Mouse (Mus musculus): Measurements from ENCODE around the gene Efcab9.

The Efcab9 gene

GRCm38 (mm10) chr11:32561465-32562355, 29.8 kb upstream of the Efcab9 start:
- Histone ChIP-seq H3K4me3 (replicated peaks; ENCODE audit: low read length) (no peak overlapping the region), H3K27me3 (ENCODE audit: insufficient read depth, low read length) (no peaks in the 10 kb centered on the region), H3K36me3 (ENCODE audit: insufficient read depth, low read length) (peaks cover 10% of the 10 kb centered on the region; the same call in 1 of the 2 replicates), H3K9me3 (ENCODE audit: low read length) (no peaks in the 10 kb centered on the region), H3K4me1 (replicated peaks; ENCODE audit: low read depth, low read length) (peaks cover 33% of the 10 kb centered on the region)
- no peak for TF ChIP-seq NANOG (IDR thresholded peaks at IDR 0.05; ENCODE audit: borderline replicate concordance, low read length)

GRCm38 (mm10) chr11:32560015-32560770, 28.3 kb upstream of the Efcab9 start:
- H3K36me3 ChIP-seq (ENCODE audit: insufficient read depth, low read length), result peaks cover 15% of the 10 kb centered on the region; the same call in 1 of the 2 replicates
- peaks cover 31% of the 10 kb centered on the region for H3K4me1 ChIP-seq (replicated peaks; ENCODE audit: low read depth, low read length)
- H3K27me3 ChIP-seq (ENCODE audit: insufficient read depth, low read length), result no peaks in the 10 kb centered on the region
- TF ChIP-seq POU5F1 (IDR thresholded peaks at IDR 0.05; ENCODE audit: borderline replicate concordance, low read length) (no peak), CTCF (conservative IDR thresholded peaks at IDR 0.05; ENCODE audit: low read length) (no peak), NANOG (IDR thresholded peaks at IDR 0.05; ENCODE audit: borderline replicate concordance, low read length) (no peak)
- H3K4me3 ChIP-seq (replicated peaks; ENCODE audit: low read length), result no peak overlapping the region
- no peaks in the 10 kb centered on the region for H3K9me3 ChIP-seq (ENCODE audit: low read length)

- no peak overlapping the region for H3K4me3 ChIP-seq (replicated peaks; ENCODE audit: low read length)
- H3K4me1 ChIP-seq (replicated peaks; ENCODE audit: low read depth, low read length), result peaks cover 31% of the 10 kb centered on the region
- no peak for TF ChIP-seq POU5F1 (IDR thresholded peaks at IDR 0.05; ENCODE audit: borderline replicate concordance, low read length)
- TF ChIP-seq NANOG (IDR thresholded peaks at IDR 0.05; ENCODE audit: borderline replicate concordance, low read length), result no peak
- TF ChIP-seq CTCF (conservative IDR thresholded peaks at IDR 0.05; ENCODE audit: low read length), result no peak
- H3K36me3 ChIP-seq (ENCODE audit: insufficient read depth, low read length), result peaks cover 18% of the 10 kb centered on the region; the same call in 1 of the 2 replicates
- H3K9me3 ChIP-seq (ENCODE audit: low read length), result no peaks in the 10 kb centered on the region
- H3K27me3 ChIP-seq (ENCODE audit: insufficient read depth, low read length), result no peaks in the 10 kb centered on the region
Observed at GRCm38 (mm10) chr11:32558677-32559076, 26.8 kb upstream of the Efcab9 start.

- H3K36me3 ChIP-seq (ENCODE audit: insufficient read depth, low read length), result peaks cover 18% of the 10 kb centered on the region; the same call in 1 of the 2 replicates
- H3K4me1 ChIP-seq (replicated peaks; ENCODE audit: low read depth, low read length), result peaks cover 31% of the 10 kb centered on the region
- H3K27me3 ChIP-seq (ENCODE audit: insufficient read depth, low read length), result no peaks in the 10 kb centered on the region
- H3K9me3 ChIP-seq (ENCODE audit: low read length), result no peaks in the 10 kb centered on the region
- no peak overlapping the region for H3K4me3 ChIP-seq (replicated peaks; ENCODE audit: low read length)
- TF ChIP-seq NANOG (IDR thresholded peaks at IDR 0.05; ENCODE audit: borderline replicate concordance, low read length) (no peak), POU5F1 (IDR thresholded peaks at IDR 0.05; ENCODE audit: borderline replicate concordance, low read length) (no peak), CTCF (conservative IDR thresholded peaks at IDR 0.05; ENCODE audit: low read length) (no peak)
Observed at GRCm38 (mm10) chr11:32558026-32558425, 26.1 kb upstream of the Efcab9 start.

- Histone ChIP-seq H3K4me1 (replicated peaks; ENCODE audit: low read depth, low read length) (peaks cover 42% of the 10 kb centered on the region), H3K36me3 (ENCODE audit: insufficient read depth, low read length) (peaks cover 13% of the 10 kb centered on the region; the same call in 1 of the 2 replicates)
- TF ChIP-seq NANOG (IDR thresholded peaks at IDR 0.05; ENCODE audit: borderline replicate concordance, low read length) (no peak), POU5F1 (IDR thresholded peaks at IDR 0.05; ENCODE audit: borderline replicate concordance, low read length) (no peak), CTCF (conservative IDR thresholded peaks at IDR 0.05; ENCODE audit: low read length) (no peak)
Observed at GRCm38 (mm10) chr11:32556333-32556990, 24.6 kb upstream of the Efcab9 start.

GRCm38 (mm10) chr11:32555103-32555689, 23.3 kb upstream of the Efcab9 start:
- Histone ChIP-seq H3K27me3 (ENCODE audit: insufficient read depth, low read length) (no peaks in the 10 kb centered on the region), H3K4me1 (replicated peaks; ENCODE audit: low read depth, low read length) (peaks cover 54% of the 10 kb centered on the region)
- TF ChIP-seq CTCF (conservative IDR thresholded peaks at IDR 0.05; ENCODE audit: low read length), result no peak
- no peak for TF ChIP-seq POU5F1 (IDR thresholded peaks at IDR 0.05; ENCODE audit: borderline replicate concordance, low read length)
- TF ChIP-seq NANOG (IDR thresholded peaks at IDR 0.05; ENCODE audit: borderline replicate concordance, low read length), result no peak

More at GRCm38 (mm10) chr11:32556333-32556990, 24.6 kb upstream of the Efcab9 start:
- Histone ChIP-seq H3K4me3 (replicated peaks; ENCODE audit: low read length) (no peak overlapping the region), H3K27me3 (ENCODE audit: insufficient read depth, low read length) (no peaks in the 10 kb centered on the region), H3K9me3 (ENCODE audit: low read length) (no peaks in the 10 kb centered on the region)

GRCm38 (mm10) chr11:32554141-32555091, 22.5 kb upstream of the Efcab9 start:
- peaks cover 55% of the 10 kb centered on the region for H3K4me1 ChIP-seq (replicated peaks; ENCODE audit: low read depth, low read length)
- TF ChIP-seq NANOG (IDR thresholded peaks at IDR 0.05; ENCODE audit: borderline replicate concordance, low read length) (no peak), POU5F1 (IDR thresholded peaks at IDR 0.05; ENCODE audit: borderline replicate concordance, low read length) (no peak), CTCF (conservative IDR thresholded peaks at IDR 0.05; ENCODE audit: low read length) (no peak)
- H3K4me3 ChIP-seq (replicated peaks; ENCODE audit: low read length), result no peak overlapping the region
- H3K36me3 ChIP-seq (ENCODE audit: insufficient read depth, low read length), result peaks cover 22% of the 10 kb centered on the region
- H3K27me3 ChIP-seq (ENCODE audit: insufficient read depth, low read length), result no peaks in the 10 kb centered on the region
- H3K9me3 ChIP-seq (ENCODE audit: low read length), result no peaks in the 10 kb centered on the region

More at GRCm38 (mm10) chr11:32555103-32555689, 23.3 kb upstream of the Efcab9 start:
- Histone ChIP-seq H3K4me3 (replicated peaks; ENCODE audit: low read length) (no peak overlapping the region), H3K36me3 (ENCODE audit: insufficient read depth, low read length) (peaks cover 19% of the 10 kb centered on the region), H3K9me3 (ENCODE audit: low read length) (no peaks in the 10 kb centered on the region)
